Mouse (Mus musculus): ENCODE data around the gene Zbtb20. TPM values are rescaled to one million over a fixed set of nuclear protein-coding genes. Genes with fewer than 3 reads are reported as not detected.

The Zbtb20 gene
- polyA plus RNA-seq, 1 experiment, result 0.13 TPM

GRCm38 (mm10) chr16:42874456-42874855, 1.2 kb upstream of the Zbtb20 start:
- Histone ChIP-seq H3K4me1 (ENCODE audit: control insufficient read depth) (peaks cover 21% of the 10 kb centered on the region), H3K36me3 (ENCODE audit: control insufficient read depth) (no peaks in the 10 kb centered on the region), H3K27me3 (ENCODE audit: control insufficient read depth) (no peaks in the 10 kb centered on the region), H3K4me3 (replicated peaks) (peak overlapping the region; percentile 84), H3K9me3 (ENCODE audit: control insufficient read depth, low read length) (no peaks in the 10 kb centered on the region)
- TF ChIP-seq GATA1 (IDR thresholded peaks at IDR 0.05; ENCODE audit: low read length), result no peak
- TF ChIP-seq TAL1 (IDR thresholded peaks at IDR 0.05; ENCODE audit: low read length), result no peak

- Histone ChIP-seq H3K9me3 (ENCODE audit: control insufficient read depth, low read length) (no peaks in the 10 kb centered on the region), H3K4me3 (replicated peaks) (peak overlapping the region; percentile 84), H3K27me3 (ENCODE audit: control insufficient read depth) (no peaks in the 10 kb centered on the region), H3K36me3 (ENCODE audit: control insufficient read depth) (no peaks in the 10 kb centered on the region), H3K4me1 (ENCODE audit: control insufficient read depth) (peaks cover 21% of the 10 kb centered on the region)
- 0 out of 2 replicates have a peak, but pooled peaks have one; percentile 14 for TF ChIP-seq GATA1 (IDR thresholded peaks at IDR 0.05; ENCODE audit: low read length)
- no peak for TF ChIP-seq TAL1 (IDR thresholded peaks at IDR 0.05; ENCODE audit: low read length)
Observed at GRCm38 (mm10) chr16:42874910-42875851, 500 bp upstream of the Zbtb20 start.

GRCm38 (mm10) chr16:42876021-42877000, 630 bp downstream of the Zbtb20 start:
- Histone ChIP-seq H3K27me3 (ENCODE audit: control insufficient read depth) (no peaks in the 10 kb centered on the region), H3K4me1 (ENCODE audit: control insufficient read depth) (peaks cover 15% of the 10 kb centered on the region), H3K36me3 (ENCODE audit: control insufficient read depth) (no peaks in the 10 kb centered on the region), H3K9me3 (ENCODE audit: control insufficient read depth, low read length) (no peaks in the 10 kb centered on the region), H3K4me3 (replicated peaks) (peak overlapping the region; percentile 84)
- TF ChIP-seq GATA1 (IDR thresholded peaks at IDR 0.05; ENCODE audit: low read length) (no peak), TAL1 (IDR thresholded peaks at IDR 0.05; ENCODE audit: low read length) (no peak)

GRCm38 (mm10) chr16:42880046-42880445, 4.4 kb downstream of the Zbtb20 start:
- Histone ChIP-seq H3K36me3 (ENCODE audit: control insufficient read depth) (no peaks in the 10 kb centered on the region), H3K4me3 (replicated peaks) (no peak overlapping the region), H3K4me1 (ENCODE audit: control insufficient read depth) (peaks cover 7% of the 10 kb centered on the region), H3K9me3 (ENCODE audit: control insufficient read depth, low read length) (no peaks in the 10 kb centered on the region), H3K27me3 (ENCODE audit: control insufficient read depth) (no peaks in the 10 kb centered on the region)
- TF ChIP-seq TAL1 (IDR thresholded peaks at IDR 0.05; ENCODE audit: low read length), result no peak
- TF ChIP-seq GATA1 (IDR thresholded peaks at IDR 0.05; ENCODE audit: low read length), result no peak

- Histone ChIP-seq H3K36me3 (ENCODE audit: control insufficient read depth) (no peaks in the 10 kb centered on the region), H3K4me3 (replicated peaks) (no peak overlapping the region), H3K9me3 (ENCODE audit: control insufficient read depth, low read length) (no peaks in the 10 kb centered on the region), H3K4me1 (ENCODE audit: control insufficient read depth) (no peaks in the 10 kb centered on the region), H3K27me3 (ENCODE audit: control insufficient read depth) (no peaks in the 10 kb centered on the region)
- no peak for TF ChIP-seq TAL1 (IDR thresholded peaks at IDR 0.05; ENCODE audit: low read length)
- no peak for TF ChIP-seq GATA1 (IDR thresholded peaks at IDR 0.05; ENCODE audit: low read length)
Observed at GRCm38 (mm10) chr16:42885538-42885937, 9.9 kb downstream of the Zbtb20 start.

GRCm38 (mm10) chr16:42885964-42886363, 10.3 kb downstream of the Zbtb20 start:
- no peaks in the 10 kb centered on the region for H3K9me3 ChIP-seq (ENCODE audit: control insufficient read depth, low read length)
- no peaks in the 10 kb centered on the region for H3K36me3 ChIP-seq (ENCODE audit: control insufficient read depth)
- H3K4me3 ChIP-seq (replicated peaks), result no peak overlapping the region
- H3K27me3 ChIP-seq (ENCODE audit: control insufficient read depth), result no peaks in the 10 kb centered on the region
- no peaks in the 10 kb centered on the region for H3K4me1 ChIP-seq (ENCODE audit: control insufficient read depth)
- TF ChIP-seq GATA1 (IDR thresholded peaks at IDR 0.05; ENCODE audit: low read length) (no peak), TAL1 (IDR thresholded peaks at IDR 0.05; ENCODE audit: low read length) (no peak)

GRCm38 (mm10) chr16:42897125-42897693, 21.5 kb downstream of the Zbtb20 start:
- Histone ChIP-seq H3K36me3 (ENCODE audit: control insufficient read depth) (no peaks in the 10 kb centered on the region), H3K4me1 (ENCODE audit: control insufficient read depth) (no peaks in the 10 kb centered on the region), H3K9me3 (ENCODE audit: control insufficient read depth, low read length) (no peaks in the 10 kb centered on the region), H3K27me3 (ENCODE audit: control insufficient read depth) (no peaks in the 10 kb centered on the region), H3K4me3 (replicated peaks) (no peak overlapping the region)
- TF ChIP-seq TAL1 (IDR thresholded peaks at IDR 0.05; ENCODE audit: low read length) (no peak), GATA1 (IDR thresholded peaks at IDR 0.05; ENCODE audit: low read length) (no peak)

- Histone ChIP-seq H3K4me3 (replicated peaks) (no peak overlapping the region), H3K9me3 (ENCODE audit: control insufficient read depth, low read length) (no peaks in the 10 kb centered on the region), H3K36me3 (ENCODE audit: control insufficient read depth) (no peaks in the 10 kb centered on the region), H3K4me1 (ENCODE audit: control insufficient read depth) (no peaks in the 10 kb centered on the region), H3K27me3 (ENCODE audit: control insufficient read depth) (no peaks in the 10 kb centered on the region)
- TF ChIP-seq TAL1 (IDR thresholded peaks at IDR 0.05; ENCODE audit: low read length) (no peak), GATA1 (IDR thresholded peaks at IDR 0.05; ENCODE audit: low read length) (no peak)
Observed at GRCm38 (mm10) chr16:42900328-42900727, 24.6 kb downstream of the Zbtb20 start.

Data from erythroblast, embryonic 14.5 days (primary cell).